Mouse (Mus musculus) layer of hippocampus, postnatal 10 days (tissue): Measurements from ENCODE around the gene Xlr5a. TPM values are rescaled to one million over a fixed set of nuclear protein-coding genes. Genes with fewer than 3 reads are reported as not detected.
"Not testable (repeated sequence)": the region's sequence is repeated elsewhere in the genome, so short reads cannot be mapped to it uniquely, and the experiment has no call there.

ENCODE experiments used
- DNase-seq, 2 experiments: peaks; one replicate each; pipeline ENCODE4 v3.0.0; 2021; ENCODE audit warnings: low spot score in 2 of 2
- long read RNA-seq: library from polyadenylated mRNA; stranded (forward); transcript quantifications from one replicate; pipeline ENCODE4 v2.0.0, GENCODE M21; 2023
- total RNA-seq, 2 experiments: library from RNA; stranded (reverse); gene quantifications; 2 replicates each; pipeline ENCODE4 v1.2.3; 2021

Gene Xlr5a
- not detected for total RNA-seq
- long read RNA-seq: 0 reads

DNA sequence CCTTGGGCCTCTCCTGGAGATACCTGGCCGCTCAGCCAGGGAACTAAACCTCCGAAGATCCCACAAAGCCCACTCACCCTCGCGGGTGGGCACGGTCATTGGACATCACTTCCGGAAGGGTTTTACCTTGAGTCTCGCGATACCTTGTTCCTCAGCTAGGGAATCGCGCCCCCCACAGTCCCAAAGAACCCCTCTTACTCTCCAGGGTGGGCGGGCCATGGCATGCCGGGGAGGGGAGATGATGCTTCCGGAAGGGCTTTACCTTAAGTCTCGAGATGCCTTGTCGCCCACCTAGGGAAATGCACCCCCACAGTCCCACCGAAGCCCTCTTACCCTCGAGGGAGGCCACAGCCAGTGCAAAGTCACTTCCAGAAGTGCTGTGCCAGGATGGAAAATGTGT is at the start of gene Xlr5a, which contains the start of gene Xlr5c:
Gene Xlr5a (minus strand): TSS at position 101 of the 400 bp plus-strand sequence.
Gene Xlr5c (minus strand): TSS at position 101 of the 400 bp plus-strand sequence.
- DNase-seq: not testable (repeated sequence)

DNA sequence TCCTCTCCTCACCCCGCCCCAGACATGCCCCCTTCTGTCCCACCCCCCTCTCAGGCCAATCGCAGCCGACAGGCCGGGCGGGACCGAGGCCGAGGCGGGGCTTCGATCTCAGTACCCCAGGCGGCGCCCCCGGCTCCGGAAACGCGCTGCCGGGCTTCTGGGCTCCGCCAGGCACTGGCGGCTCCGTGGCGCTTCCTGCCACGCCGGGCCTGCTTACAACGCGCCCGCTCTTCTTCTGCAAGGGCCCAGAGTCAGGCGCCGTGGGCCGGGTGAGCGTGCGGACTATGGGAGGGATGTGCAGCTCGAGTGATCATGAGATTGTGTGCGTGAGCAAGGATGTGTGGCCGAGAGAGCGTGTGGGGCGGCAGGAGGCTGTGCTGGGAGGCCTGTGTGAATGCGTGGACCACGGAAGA is 49.7 kb upstream of the Xlr5a start, which contains the start of gene Zfp275:
Gene Zfp275 (plus strand): TSS at position 139 of the 413 bp plus-strand sequence.
- peak; percentile 67 to 77 for DNase-seq

DNA sequence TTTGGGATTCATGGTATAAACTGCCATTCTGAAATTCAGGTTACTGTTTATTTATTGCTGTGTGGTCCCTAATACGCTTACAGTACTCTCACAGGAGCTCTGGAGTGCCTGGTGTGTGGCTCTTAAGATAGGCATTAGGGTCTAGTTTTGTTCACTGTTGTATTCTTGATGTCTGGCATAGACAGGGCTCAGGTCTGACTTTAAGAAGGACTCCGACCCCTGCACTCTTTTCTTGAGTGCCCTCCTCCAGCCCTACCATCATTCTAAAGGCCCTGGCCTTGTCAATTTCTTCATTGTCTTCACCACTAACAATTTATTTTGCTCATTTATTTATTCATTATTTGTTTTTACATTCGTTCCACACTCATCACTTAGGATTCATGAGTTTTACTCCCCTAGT is 49.3 kb upstream of the Xlr5a start:
- no peak for DNase-seq

DNA sequence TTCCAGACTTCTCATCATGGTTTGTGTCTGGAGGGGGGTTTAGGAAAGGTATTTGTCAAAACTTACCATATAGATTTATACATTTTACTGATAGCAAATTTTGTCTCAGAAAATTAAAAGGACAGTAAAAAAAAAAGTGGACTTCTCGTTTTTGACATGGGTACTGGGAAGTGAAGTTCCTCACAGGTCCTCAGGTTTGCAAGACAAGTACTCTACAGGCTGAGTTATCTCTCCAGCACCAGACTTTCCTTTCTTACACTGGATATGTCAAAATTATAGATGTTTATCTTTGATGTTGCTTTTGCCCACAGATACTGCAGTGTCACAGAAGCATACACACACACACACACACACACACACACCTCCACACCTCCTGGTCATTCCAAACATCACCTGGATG is 48.7 kb upstream of the Xlr5a start:
- DNase-seq: no peak

DNA sequence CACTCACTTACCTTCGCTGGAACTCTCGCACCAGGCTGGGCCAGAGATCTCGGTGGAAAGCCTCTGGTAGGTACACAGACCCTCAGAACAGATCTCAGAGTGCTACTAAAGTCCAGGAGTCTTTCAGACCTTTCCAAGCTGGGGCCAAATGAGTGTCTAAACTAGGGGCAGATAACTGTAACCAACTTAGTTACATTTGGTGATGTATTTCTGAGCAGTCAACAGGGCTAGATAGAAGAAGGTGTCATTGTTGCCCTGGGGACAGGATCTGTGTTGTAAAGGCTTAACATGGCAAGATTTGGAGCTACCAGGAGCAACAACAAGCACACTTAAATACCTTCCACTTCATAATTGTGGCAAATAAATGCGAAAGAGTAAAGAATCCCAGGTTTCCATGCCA is 44.0 kb upstream of the Xlr5a start, which contains the start of gene Gm45015:
Gene Gm45015 (minus strand): TSS at position 101 of the 400 bp plus-strand sequence.
- DNase-seq: no peak

- no peak for DNase-seq
Measured at GRCm38 (mm10) chrX:73333548-73333947, 40.8 kb upstream of the Xlr5a start.

DNA sequence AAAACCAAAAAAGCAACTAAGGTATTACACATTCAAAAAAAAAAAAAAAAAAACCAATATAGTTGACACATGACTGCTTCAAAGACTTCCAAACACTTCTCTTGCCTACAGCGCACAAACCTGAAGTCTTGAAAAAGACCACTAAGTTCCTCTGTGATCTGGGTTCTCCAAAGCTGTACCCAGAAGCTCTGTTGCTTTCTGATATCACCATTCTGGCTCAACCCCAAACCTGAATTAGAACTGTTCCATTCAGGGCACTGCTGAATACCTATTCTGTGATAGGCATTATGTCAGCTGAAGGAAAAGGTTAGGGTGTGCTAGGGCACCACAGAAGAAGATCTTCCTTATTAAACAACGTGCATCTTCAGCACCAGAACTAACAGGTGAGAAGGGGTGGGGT is 34.4 kb upstream of the Xlr5a start:
- DNase-seq: no peak

DNA sequence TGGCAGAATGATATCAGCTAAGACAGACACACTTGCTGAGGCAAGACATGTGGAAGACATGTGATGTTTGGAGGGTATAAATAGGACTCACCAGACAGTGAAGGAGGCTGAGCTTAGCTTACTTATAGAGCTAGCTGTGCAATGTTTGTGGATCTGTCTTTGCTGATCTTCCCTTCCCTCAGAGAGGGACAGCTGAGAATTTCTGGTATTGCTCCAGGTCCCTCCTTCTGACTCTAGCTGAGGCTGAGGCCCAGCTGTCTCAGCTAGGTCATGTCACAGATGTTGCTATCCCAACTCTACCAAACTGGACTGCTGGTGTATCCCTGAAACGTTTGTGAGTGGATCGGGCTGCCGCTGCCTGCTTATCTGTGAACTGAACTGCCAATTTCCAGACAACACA is 28.3 kb upstream of the Xlr5a start:
- DNase-seq: no peak

GRCm38 (mm10) chrX:73312522-73312921 is 19.7 kb upstream of the Xlr5a start:
- peak; percentile 16 to 29 for DNase-seq

- DNase-seq: not testable (repeated sequence)
Measured at GRCm38 (mm10) chrX:73295745-73296144, 3.0 kb upstream of the Xlr5a start.

- DNase-seq: not testable (repeated sequence)
Measured at GRCm38 (mm10) chrX:73265270-73265669, 27.5 kb downstream of the Xlr5a start, which contains the start of gene Xlr3c. Gene Xlr3c (minus strand): TSS chrX:73265390.

GRCm38 (mm10) chrX:73262428-73262827 is 30.3 kb downstream of the Xlr5a start:
- not testable (repeated sequence) for DNase-seq

GRCm38 (mm10) chrX:73242821-73243325 is 49.9 kb downstream of the Xlr5a start, which contains the start of gene Xlr4c:
Gene Xlr4c (minus strand): TSS chrX:73243130.
- DNase-seq: not testable (repeated sequence)

GRCm38 (mm10) chrX:73229288-73229687 is 63.5 kb downstream of the Xlr5a start:
- DNase-seq: no peak

GRCm38 (mm10) chrX:73228606-73229214 is 64.1 kb downstream of the Xlr5a start:
- peak; percentile 50 to 57 for DNase-seq

DNA sequence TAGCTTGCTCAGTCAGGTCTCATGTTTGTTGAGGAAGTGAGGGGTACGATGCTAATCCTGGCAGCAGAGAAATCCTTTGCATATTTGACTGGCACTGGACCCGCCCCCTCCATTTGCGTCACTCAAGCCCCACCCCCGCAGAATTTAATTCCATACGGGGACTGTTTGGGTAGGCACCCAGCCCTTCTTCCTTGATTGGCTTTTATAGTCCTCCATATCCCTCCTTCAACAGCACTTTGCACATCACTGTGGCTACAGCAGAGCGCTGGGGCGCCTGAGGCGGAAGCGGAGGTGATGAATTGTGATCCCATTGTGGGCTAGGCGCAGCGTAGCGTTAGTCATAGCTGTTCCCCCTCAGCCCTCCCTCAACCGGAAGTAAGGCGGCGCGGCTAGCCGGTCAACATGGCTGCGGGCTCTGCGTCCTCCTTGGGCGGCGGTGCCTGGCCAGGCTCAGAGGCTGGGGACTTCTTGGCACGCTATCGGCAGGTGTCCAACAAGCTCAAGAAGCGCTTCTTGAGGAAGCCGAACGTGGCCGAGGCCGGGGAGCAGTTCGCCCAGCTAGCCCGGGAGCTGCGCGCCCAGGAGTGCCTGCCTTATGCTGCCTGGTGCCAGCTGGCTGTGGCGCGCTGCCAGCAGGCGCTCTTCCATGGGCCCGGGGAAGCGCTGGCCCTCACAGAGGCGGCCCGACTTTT is 64.7 kb downstream of the Xlr5a start, which contains the start of gene F8a:
Gene F8a (plus strand): TSS at position 378 of the 692 bp plus-strand sequence.
- DNase-seq: peak; percentile 69 to 77

DNA sequence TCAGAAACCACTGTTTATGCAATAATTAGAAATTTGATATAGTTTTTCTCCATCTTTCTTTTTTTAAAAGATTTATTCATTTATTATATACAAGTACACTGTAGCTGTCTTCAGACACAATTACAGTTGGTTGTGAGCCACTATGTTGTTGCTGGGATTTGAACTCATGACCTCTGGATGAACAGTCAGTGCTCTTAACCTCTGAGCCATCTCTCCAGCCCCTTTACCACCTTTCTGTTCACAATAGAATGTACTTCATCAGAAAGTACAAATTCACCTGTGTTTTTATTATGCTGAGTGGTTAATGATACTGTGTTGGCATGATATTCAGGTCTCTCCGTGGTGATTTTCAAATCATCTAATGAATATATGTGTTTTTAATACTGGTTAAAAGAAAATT is 67.4 kb downstream of the Xlr5a start:
- DNase-seq: no peak

GRCm38 (mm10) chrX:73213819-73214564 is 78.8 kb downstream of the Xlr5a start, which contains the start of gene Xlr4b:
Gene Xlr4b (plus strand): TSS chrX:73214333.
- DNase-seq: not testable (repeated sequence)

- not testable (repeated sequence) for DNase-seq
Measured at GRCm38 (mm10) chrX:73191934-73192333, 100.8 kb downstream of the Xlr5a start, which contains the start of gene Xlr3b. Gene Xlr3b (plus strand): TSS chrX:73192207.

- DNase-seq: not testable (repeated sequence)
Measured at GRCm38 (mm10) chrX:73176889-73177288, 115.9 kb downstream of the Xlr5a start, which contains the start of gene Spin2d. Gene Spin2d (minus strand): TSS chrX:73176989.

DNA sequence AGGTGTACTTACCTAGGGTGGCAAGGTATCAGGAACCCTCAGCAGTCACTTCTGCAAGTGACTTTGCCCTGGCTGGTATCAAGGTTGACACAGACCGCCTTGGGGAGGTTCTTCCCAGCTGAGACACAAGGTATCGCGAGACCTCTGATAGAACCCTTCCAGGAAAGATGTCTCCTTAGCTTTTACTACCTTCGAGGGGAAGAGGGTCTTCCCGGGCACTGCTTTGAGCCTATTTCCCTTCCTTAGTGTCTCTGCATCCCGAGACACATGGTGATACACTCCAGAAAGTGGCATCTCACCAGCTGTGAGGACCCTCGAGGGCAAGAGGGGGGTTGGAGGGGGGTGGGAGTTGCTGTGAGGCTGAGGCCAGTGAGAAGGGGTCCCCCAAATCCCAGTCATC is 143.4 kb downstream of the Xlr5a start, which contains the start of gene DXBay18:
Gene DXBay18 (minus strand): TSS at position 101 of the 400 bp plus-strand sequence.
- not testable (repeated sequence) for DNase-seq
